Mouse (Mus musculus): Measurements from ENCODE around the gene Smad3. TPM values are rescaled to one million over a fixed set of nuclear protein-coding genes. Genes with fewer than 3 reads are reported as not detected.
A peak's percentile ranks its signal among the peaks of the same experiment; 100 is the strongest.

Smad3 gene
- polyA plus RNA-seq, 1 experiment from 2014 or later, result 8.7 TPM

DNA sequence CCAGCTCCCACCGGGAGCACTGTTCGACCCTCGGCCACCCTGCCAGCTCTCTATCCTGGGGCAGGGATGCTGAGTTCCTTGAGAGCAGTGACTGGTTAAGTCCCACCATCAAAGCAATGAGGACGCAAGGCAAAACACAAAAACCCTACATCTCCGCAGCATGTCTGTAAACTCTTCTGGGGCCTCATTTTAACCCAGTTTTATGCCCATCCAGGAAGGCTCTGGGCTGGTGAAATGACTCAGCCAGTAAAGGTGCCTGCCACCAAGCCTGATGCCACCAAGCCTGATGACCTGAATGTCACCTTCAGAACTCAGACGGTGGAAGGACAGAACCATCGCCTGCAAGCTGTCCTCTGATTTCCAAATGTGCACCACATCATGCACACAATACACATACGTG lies 4.4 kb downstream of the Smad3 start:
- whole genome bisulfite sequencing, result 85% methylated on average over 8 of the region's 8 CpGs
- no peak for ATAC-seq (ENCODE audit: low FRiP score)
- no peaks in the 10 kb centered on the region for H3K27me3 ChIP-seq (replicated peaks)
- no peaks in the 10 kb centered on the region for H3K36me3 ChIP-seq
- no peak overlapping the region for H3K27ac ChIP-seq (replicated peaks)
- no peaks in the 10 kb centered on the region for H3K9me3 ChIP-seq (replicated peaks)
- peaks cover 76% of the 10 kb centered on the region for H3K4me1 ChIP-seq
- no peak overlapping the region for H3K9ac ChIP-seq (replicated peaks)
- H3K4me3 ChIP-seq (replicated peaks), result no peak overlapping the region
- H3K4me2 ChIP-seq, result peak overlapping the region; percentile 99

- WGBS, result 76% methylated on average over 7 of the region's 7 CpGs
- Histone ChIP-seq H3K9me3 (replicated peaks) (no peaks in the 10 kb centered on the region), H3K4me3 (replicated peaks) (no peak overlapping the region), H3K36me3 (no peaks in the 10 kb centered on the region), H3K9ac (replicated peaks) (no peak overlapping the region), H3K27me3 (replicated peaks) (no peaks in the 10 kb centered on the region), H3K4me1 (peaks cover 74% of the 10 kb centered on the region), H3K27ac (replicated peaks) (no peak overlapping the region), H3K4me2 (no peak overlapping the region)
- no peak for ATAC-seq (ENCODE audit: low FRiP score)
Measured at GRCm38 (mm10) chr9:63752576-63752975, 5.2 kb downstream of the Smad3 start.

DNA sequence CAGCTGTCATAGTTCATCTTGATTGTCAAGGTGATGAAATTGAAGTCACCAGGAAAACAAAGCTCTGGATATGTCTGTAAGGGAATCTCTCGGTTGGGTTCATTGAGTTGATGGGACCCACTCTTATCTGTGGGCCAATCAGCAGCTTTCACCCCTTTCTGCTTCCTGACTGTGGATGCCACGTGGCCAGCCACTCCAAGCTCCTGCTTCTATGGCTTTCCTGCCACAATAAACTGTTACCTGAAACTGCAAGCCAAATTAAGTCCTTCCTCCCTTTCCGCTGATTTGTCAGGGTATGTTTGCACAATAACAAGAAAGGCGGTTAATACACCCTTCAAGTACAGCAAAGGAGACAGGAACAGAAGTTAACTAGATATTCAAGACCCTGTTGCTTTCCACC lies 6.5 kb downstream of the Smad3 start:
- H3K4me3 ChIP-seq (replicated peaks), result no peak overlapping the region
- no peak for ATAC-seq (ENCODE audit: low FRiP score)
- H3K36me3 ChIP-seq, result no peaks in the 10 kb centered on the region
- WGBS, result 79% methylated on average over 4 of the region's 4 CpGs
- no peak overlapping the region for H3K4me2 ChIP-seq
- H3K27ac ChIP-seq (replicated peaks), result no peak overlapping the region
- H3K9ac ChIP-seq (replicated peaks), result no peak overlapping the region
- H3K9me3 ChIP-seq (replicated peaks), result no peaks in the 10 kb centered on the region
- peaks cover 71% of the 10 kb centered on the region for H3K4me1 ChIP-seq
- no peaks in the 10 kb centered on the region for H3K27me3 ChIP-seq (replicated peaks)

DNA sequence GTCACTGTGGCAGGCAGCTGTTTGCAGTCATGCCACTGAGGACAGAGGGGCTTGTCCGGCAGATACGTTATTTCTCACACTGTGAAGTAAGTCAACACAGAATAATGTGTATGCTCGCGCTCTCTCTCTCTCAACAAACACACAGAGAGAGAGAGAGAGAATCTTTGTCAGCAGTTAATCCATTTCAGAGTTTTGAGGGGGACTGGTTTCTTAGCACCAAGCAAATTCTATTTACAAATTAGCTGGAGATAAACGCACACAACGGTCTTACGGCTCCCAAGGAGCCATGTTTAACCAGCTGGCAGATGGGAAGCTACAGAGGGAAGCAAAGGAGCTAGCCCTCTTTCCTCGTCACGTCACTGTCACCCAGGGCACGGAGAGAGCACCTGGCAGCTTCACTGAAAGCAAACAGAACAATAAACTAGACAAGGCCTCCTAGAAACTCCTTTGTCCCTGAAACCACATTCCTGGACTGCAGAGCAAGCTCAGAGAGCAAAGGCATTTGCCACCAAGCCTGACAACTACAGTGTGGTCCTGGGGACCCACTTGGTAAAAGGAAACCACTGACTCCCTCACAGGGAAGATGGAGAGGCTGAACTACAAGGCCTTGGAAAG lies 7.3 kb downstream of the Smad3 start:
- no peaks in the 10 kb centered on the region for H3K9me3 ChIP-seq (replicated peaks)
- H3K4me2 ChIP-seq, result 0 out of 2 replicates have a peak overlapping the region, but pooled peaks have one; percentile 5
- no peaks in the 10 kb centered on the region for H3K36me3 ChIP-seq
- no peak for ATAC-seq (ENCODE audit: low FRiP score)
- 22% methylated on average over 10 of the region's 10 CpGs for WGBS
- no peaks in the 10 kb centered on the region for H3K27me3 ChIP-seq (replicated peaks)
- 0 out of 2 replicates have a peak overlapping the region, but pooled peaks have one; percentile 6 for H3K27ac ChIP-seq (replicated peaks)
- no peak overlapping the region for H3K9ac ChIP-seq (replicated peaks)
- H3K4me3 ChIP-seq (replicated peaks), result no peak overlapping the region
- peaks cover 71% of the 10 kb centered on the region for H3K4me1 ChIP-seq

DNA sequence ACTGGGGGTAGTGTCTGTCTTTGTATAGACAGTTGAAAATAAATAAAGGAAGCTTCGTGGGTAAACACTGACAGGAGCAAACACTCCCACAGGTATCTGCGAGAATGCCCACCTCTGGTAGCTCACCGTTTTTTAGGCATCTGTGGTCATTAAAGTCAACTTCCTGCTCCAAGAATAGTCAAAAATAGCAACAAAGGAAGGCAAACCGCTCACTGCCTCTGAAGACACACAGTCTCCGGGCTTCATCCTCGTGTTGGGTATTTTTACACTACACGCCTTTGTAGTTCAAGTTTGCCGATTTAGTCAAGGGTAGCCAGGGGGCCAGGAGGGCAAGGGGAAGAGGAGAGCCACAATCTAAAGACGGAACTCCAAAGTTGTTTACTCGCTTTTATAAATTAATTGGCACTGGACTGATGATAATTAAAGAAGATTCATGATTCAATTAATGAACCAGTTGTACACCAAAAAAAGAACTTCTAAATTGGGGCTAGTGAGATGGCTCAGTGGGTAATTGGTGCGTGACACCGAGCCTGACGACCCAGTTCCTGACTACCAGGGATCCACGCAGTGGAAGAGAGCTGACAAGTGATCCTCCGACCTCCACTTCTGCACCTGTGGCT lies 8.4 kb downstream of the Smad3 start:
- Histone ChIP-seq H3K9ac (replicated peaks) (no peak overlapping the region), H3K4me2 (no peak overlapping the region), H3K4me1 (peaks cover 66% of the 10 kb centered on the region), H3K4me3 (replicated peaks) (no peak overlapping the region), H3K36me3 (no peaks in the 10 kb centered on the region), H3K9me3 (replicated peaks) (no peaks in the 10 kb centered on the region), H3K27ac (replicated peaks) (no peak overlapping the region), H3K27me3 (replicated peaks) (no peaks in the 10 kb centered on the region)
- ATAC-seq (ENCODE audit: low FRiP score), result no peak
- 57% methylated on average over 15 of the region's 15 CpGs for WGBS

DNA sequence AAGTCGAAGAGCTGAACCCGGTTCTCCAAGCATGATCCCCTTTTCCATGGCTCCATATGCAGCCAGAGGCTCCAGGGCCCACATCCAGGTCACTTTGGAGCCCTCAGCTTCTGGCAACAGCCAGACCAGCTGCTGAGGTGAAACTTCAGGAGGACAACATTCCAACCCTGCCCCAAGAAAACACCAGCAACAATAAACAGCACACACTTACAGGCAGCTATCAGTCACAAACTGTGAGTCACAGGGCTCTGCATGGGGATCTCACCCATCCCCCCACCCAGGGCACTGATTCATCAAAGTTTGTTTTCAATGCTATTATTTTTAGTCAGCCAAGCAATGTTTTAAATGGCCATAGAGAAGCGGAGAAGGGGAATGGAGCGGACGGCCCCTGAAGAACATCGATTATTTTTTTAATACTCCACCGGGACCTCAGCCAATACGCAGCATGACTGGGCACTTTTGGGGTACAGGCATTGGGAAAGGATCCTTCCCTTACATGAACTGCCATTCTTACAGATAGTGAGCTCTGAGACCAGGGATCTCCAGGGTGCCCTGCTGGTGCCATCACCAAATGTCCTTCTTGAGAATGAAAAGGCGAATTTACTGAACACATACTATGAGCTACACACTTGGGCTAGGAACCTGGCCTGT lies 10.0 kb downstream of the Smad3 start:
- Histone ChIP-seq H3K4me1 (peaks cover 65% of the 10 kb centered on the region), H3K4me2 (no peak overlapping the region), H3K27ac (replicated peaks) (no peak overlapping the region), H3K27me3 (replicated peaks) (no peaks in the 10 kb centered on the region), H3K9me3 (replicated peaks) (no peaks in the 10 kb centered on the region), H3K9ac (replicated peaks) (no peak overlapping the region), H3K4me3 (replicated peaks) (no peak overlapping the region), H3K36me3 (no peaks in the 10 kb centered on the region)
- no peak for ATAC-seq (ENCODE audit: low FRiP score)
- WGBS, result 83% methylated on average over 9 of the region's 9 CpGs

DNA sequence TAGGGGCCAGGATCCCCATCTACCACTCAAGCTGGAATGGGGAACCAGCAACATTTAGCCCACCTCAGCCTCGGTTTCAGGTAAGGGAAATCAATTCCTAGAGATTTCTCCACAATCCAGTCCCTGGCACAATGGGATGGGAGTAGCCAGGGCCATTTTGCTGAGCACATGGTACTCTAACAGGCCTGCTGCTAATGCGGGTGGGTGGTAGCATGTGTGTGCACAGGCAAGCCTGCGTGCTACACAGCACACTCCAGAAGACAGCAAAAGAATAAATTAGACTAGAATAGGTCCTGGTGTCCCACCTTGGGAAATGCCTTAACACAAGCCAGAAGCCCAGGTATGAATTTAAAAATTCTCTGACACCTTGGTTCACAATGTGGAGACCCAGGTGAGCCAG lies 10.8 kb downstream of the Smad3 start:
- ATAC-seq (ENCODE audit: low FRiP score), result no peak
- Histone ChIP-seq H3K27ac (replicated peaks) (no peak overlapping the region), H3K4me3 (replicated peaks) (no peak overlapping the region), H3K9me3 (replicated peaks) (no peaks in the 10 kb centered on the region), H3K27me3 (replicated peaks) (no peaks in the 10 kb centered on the region), H3K9ac (replicated peaks) (no peak overlapping the region), H3K36me3 (no peaks in the 10 kb centered on the region), H3K4me2 (no peak overlapping the region), H3K4me1 (peaks cover 68% of the 10 kb centered on the region)
- WGBS, result 86% methylated on average over 3 of the region's 3 CpGs

DNA sequence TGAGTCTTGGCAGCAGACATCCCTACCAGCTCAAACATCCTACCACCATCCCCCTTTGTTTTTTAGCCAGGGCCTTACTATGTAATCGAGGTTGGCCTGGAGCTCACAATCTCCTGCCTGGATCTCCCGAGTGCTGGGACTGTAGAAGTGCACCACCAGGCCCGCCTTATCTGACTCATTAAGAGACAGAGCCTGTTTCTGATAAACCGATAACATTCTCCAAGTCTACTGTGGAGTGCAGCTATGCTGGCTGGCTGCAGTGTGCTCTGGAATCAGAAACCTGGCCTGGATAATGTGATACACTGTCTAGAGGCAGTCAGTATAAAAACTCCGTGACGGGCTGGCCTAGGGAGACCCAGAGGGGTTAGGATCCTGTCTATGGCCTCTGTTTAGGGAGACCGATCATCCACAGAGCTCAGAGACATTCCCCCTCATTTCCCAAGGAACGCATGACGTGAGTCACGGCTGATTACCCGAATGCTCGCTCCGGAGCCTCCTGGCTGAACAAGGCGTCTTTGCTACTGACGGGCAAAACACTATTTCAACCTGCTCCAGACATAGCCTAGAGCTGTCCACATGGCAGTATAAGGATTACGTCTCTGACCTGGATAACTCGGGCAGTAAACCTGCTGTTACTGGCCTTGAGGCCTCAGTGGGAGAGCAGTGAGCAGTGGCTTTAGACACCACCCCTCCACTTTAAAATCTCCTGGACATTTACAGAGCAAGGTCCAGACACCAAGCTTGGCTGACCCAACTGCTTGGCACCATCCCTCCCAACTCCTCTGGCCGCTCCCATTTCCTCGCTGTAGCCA lies 11.8 kb downstream of the Smad3 start:
- H3K4me2 ChIP-seq, result no peak overlapping the region
- H3K9me3 ChIP-seq (replicated peaks), result no peaks in the 10 kb centered on the region
- H3K27ac ChIP-seq (replicated peaks), result no peak overlapping the region
- no peak overlapping the region for H3K9ac ChIP-seq (replicated peaks)
- no peak overlapping the region for H3K4me3 ChIP-seq (replicated peaks)
- 46% methylated on average over 19 of the region's 19 CpGs for whole genome bisulfite sequencing
- peaks cover 73% of the 10 kb centered on the region for H3K4me1 ChIP-seq
- no peak for ATAC-seq (ENCODE audit: low FRiP score)
- H3K36me3 ChIP-seq, result no peaks in the 10 kb centered on the region
- no peaks in the 10 kb centered on the region for H3K27me3 ChIP-seq (replicated peaks)

GRCm38 (mm10) chr9:63744595-63744994 lies 13.2 kb downstream of the Smad3 start:
- no peak for ATAC-seq (ENCODE audit: low FRiP score)
- 87% methylated on average over 5 of the region's 5 CpGs for WGBS
- Histone ChIP-seq H3K9ac (replicated peaks) (no peak overlapping the region), H3K27ac (replicated peaks) (no peak overlapping the region), H3K9me3 (replicated peaks) (no peaks in the 10 kb centered on the region), H3K27me3 (replicated peaks) (no peaks in the 10 kb centered on the region), H3K4me2 (no peak overlapping the region), H3K36me3 (no peaks in the 10 kb centered on the region), H3K4me3 (replicated peaks) (no peak overlapping the region), H3K4me1 (peaks cover 65% of the 10 kb centered on the region)

- Histone ChIP-seq H3K36me3 (no peaks in the 10 kb centered on the region), H3K27ac (replicated peaks) (no peak overlapping the region), H3K4me2 (no peak overlapping the region), H3K4me1 (peaks cover 62% of the 10 kb centered on the region), H3K4me3 (replicated peaks) (no peak overlapping the region), H3K9ac (replicated peaks) (no peak overlapping the region), H3K9me3 (replicated peaks) (no peaks in the 10 kb centered on the region), H3K27me3 (replicated peaks) (no peaks in the 10 kb centered on the region)
- no peak for ATAC-seq (ENCODE audit: low FRiP score)
- 92% methylated on average over 11 of the region's 11 CpGs for WGBS
Measured at GRCm38 (mm10) chr9:63743775-63744174, 14.0 kb downstream of the Smad3 start.

DNA sequence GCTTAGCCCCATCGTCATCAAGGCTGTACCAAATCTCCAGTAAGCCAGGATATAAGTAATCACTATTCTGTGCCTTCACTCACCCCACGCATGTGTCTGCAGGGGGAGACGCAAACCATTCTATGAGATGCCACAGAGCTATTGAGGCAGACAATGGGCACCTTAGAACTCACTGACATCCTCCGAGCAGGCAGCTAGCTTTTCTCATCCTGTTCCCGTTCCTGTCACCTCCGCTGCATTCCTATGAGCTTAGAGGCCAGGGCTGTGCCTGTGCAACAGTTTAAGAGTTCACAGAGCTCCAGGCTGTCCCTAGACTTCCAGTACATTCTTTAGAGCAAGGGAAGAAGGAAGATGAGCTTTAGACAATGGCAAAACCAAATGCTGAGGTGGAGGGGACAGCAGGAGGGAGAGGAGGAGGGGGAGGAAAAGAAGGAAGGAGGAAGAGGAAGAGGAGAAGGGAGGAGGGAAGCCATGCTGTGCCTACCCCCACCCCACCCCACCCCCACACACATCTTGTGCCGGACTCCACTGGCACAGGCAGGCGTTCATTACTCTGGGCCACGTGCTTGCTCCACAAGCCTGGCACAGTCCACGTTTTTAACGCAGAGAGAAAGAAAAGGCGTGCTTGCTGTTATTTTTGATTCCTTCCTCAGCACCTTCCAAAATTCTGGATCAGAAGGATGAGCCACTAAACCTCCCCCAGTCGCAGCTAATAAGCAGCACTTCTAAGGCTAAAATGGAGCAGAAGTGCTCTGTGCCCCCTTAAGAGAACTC lies 14.7 kb downstream of the Smad3 start:
- Histone ChIP-seq H3K27me3 (replicated peaks) (no peaks in the 10 kb centered on the region), H3K27ac (replicated peaks) (no peak overlapping the region), H3K36me3 (no peaks in the 10 kb centered on the region), H3K4me3 (replicated peaks) (no peak overlapping the region), H3K9me3 (replicated peaks) (no peaks in the 10 kb centered on the region), H3K4me2 (no peak overlapping the region), H3K4me1 (peaks cover 61% of the 10 kb centered on the region), H3K9ac (replicated peaks) (no peak overlapping the region)
- ATAC-seq (ENCODE audit: low FRiP score), result no peak
- 46% methylated on average over 13 of the region's 13 CpGs for WGBS

Data from neural tube, embryonic 15.5 days (tissue).